Mouse (Mus musculus) right cerebral cortex, postnatal 4 days (tissue): ENCODE measurements around the gene Lyve1.

Source experiments
- DNase-seq: peaks from one replicate; pipeline ENCODE4 v3.0.0-alpha.2; 2022

The Lyve1 gene

GRCm38 (mm10) chr7:110808962-110809361 is 54.1 kb downstream of the Lyve1 start:
- no peak for DNase-seq

GRCm38 (mm10) chr7:110807460-110808030 is 55.5 kb downstream of the Lyve1 start:
- no peak for DNase-seq

GRCm38 (mm10) chr7:110804266-110804665 is 58.8 kb downstream of the Lyve1 start:
- DNase-seq: peak; percentile 45

- no peak for DNase-seq
Observed at GRCm38 (mm10) chr7:110803131-110803530, 59.9 kb downstream of the Lyve1 start.

- peak; percentile 89 for DNase-seq
Observed at GRCm38 (mm10) chr7:110801028-110801427, 62.0 kb downstream of the Lyve1 start.
